Mouse (Mus musculus) cerebral cortex, adult 2 months (tissue): ENCODE results near the gene Scgb2b21.

Experiments
- WGBS: fragments of 180-500 bp; shearing (Covaris S2); methylation state at CpG from one replicate; pipeline ENCODE4 v1.1.7; 2018; 5-methylcytosine and 5-hydroxymethylcytosine counted together

The Scgb2b21 gene

GRCm38 (mm10) chr7:33520358-33520757 lies at the start of gene Scgb2b21:
TSS of gene Scgb2b21 (minus strand) at chr7:33520458.

GRCm38 (mm10) chr7:33543420-33543819 lies 23.2 kb upstream of the Scgb2b21 start:
- 89% methylated on average over 12 of the region's 12 CpGs for WGBS
